Mouse (Mus musculus): ENCODE data around the gene Cdiptos.

The Cdiptos gene

DNA sequence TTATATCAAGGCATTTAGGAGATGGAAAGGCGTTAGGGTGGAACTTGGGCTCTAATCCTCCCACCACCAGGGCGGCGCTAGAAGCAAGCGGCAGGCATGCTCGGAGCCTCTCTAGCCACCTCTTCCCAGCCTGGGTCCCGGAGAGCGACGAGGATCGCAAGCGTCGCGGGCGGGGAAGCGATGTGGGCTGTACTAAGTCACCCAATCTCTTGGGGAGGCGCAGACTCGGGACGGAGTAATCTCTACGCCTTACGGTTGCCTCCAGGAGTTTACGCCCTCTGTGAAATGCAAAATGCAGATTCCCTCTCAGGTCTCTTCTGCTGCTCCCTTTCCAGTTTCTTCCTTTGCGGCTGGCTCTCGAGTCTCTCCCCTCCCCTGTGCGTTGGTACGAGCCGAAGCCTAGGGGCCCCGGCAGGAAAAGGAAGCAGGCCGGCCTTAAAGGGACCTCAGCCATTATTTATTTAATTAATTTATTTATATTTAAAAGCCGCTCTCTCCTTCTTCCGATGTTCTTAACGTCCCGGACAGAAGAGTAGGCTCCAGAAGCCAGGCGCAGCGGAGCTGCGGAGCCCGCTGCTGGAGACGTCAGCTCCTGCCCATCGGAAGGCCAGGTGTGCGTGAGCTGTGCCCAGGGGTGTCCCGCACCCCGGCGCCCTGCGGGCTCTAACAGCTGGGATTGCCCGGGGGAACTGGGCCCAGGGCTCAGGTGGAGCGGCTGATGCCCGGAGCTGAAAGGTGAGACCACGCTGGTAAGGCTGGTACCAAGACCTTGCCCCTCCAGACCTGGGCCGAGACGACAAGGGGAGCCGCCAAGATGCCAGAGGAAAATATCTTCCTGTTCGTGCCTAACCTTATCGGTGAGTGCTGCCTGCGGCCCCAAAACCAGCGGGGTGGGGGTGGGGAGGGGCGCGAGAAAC lies at the start of gene Cdiptos:
TSS of gene Cdiptos (minus strand) at position 149 of the 917 bp plus-strand sequence.
- peak; percentile 90 to 98 for DNase-seq (ENCODE audit: low spot score in 2 of 2)

DNA sequence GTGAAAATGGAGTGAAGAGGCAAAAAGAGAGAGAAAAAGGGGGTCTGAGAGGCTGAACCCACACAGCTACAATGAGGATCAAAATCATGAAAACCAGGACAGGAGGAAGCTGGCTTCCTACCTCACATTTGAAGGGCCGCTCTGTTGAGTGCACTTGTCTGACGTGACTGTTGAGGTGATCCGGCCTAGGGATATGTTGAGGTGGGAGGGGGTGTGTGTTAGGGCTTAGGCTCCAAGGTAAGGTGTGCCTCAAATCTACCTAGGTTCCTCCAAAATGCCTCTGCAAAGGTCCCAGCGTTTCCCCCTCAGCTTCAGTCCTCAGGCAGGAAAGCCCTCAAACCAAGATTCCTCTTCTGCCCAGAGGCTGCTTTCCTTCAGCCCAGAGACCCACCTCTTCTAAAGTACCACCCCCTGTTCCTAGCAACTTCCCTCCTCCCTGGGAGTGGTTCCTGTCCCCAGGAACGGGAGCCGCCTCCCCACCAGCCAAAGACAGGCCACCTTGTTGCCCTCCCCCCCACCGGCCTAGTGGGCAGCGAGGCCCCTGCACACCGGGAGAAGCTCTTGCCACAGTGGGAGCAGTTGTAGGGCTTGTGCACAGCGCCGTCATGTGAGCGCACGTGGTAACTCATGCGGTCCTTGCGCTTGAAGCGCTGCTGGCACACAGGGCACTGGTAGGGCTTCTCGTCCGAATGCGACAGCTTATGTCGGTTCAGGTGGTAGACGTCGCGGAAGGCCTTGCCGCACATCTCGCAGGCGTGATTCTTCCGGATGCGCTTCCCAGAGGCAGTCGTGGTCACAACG lies 49.1 kb upstream of the Cdiptos start:
- DNase-seq (ENCODE audit: low spot score in 2 of 2): peak; percentile 74 to 82

DNA sequence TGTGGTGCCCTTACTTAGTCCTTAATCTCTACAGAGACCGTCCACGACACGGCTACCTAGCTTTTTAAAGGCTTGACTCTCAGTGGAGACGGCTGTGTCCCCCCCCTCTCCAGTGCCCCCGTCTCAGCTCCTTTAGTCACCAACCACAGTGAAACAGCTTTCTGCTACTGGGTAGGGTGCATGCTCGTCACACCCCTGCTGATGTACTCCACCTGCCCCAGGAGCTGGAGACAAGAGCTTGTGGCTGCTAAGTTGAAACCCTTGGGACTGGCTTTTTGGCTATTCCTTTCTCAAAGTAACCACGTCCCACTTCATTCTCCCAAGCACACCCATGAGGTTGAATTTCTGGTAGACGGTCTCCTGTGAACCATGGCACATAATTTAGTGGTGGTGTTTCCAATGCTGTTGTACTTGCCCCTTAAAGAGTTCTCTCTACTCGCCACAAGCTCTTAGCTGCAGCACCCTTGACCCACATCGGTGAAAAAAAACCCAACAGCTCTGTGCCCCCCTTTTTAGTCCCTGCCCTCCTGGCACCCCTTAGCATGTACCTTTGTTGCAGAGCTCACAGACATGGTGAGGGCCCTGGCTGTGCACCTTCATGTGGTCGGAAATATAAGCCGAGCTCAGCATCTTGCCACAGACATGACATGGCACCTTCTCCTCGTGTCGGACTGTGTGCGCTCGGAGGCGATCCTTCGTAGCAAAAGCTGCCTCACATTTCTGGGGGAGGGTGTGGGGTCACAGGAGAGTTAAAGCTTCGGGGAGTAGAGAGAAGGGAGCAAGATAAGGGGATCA lies 48.2 kb upstream of the Cdiptos start:
- peak; percentile 64 to 76 for DNase-seq (ENCODE audit: low spot score in 2 of 2)

GRCm38 (mm10) chr7:127023272-127023691 lies 47.4 kb upstream of the Cdiptos start:
- DNase-seq (ENCODE audit: low spot score in 2 of 2): peak in 1 of 2 experiments; percentile 44

DNA sequence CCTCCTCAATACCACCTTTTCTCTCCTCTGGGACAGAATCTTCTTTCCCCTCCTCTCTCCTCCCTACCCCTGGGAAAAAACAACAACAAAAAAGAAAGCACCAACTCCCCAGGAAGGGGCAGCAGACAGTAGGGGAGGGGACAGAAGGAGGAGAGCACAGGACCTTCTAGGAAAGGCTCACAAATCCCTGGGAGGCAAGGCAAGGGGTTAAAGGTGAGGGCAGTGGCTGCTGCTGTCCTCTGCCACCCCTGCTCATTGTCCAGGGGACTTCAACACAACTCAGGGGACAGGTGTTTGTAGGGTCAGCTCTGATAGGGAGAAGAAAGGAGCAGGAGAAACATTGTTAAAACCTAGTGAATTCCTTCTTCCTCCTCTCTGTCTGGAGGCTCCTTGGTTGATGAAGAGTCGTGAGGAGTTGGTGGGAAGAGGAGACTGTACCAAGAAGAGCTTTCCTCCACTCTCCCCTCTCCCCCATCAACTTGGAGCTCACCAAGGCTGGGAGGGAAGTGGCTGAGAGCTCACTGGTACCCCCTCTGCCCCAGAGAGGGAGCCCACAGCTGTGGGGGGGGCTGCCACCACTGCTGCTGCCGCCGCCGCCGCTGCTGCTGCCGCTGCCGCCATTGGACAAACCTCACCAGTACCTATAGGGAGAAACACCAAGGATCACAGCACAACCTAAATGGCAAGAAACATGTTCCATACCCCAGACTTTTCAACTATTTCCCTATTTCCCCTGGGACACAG lies 46.8 kb upstream of the Cdiptos start:
- DNase-seq (ENCODE audit: low spot score in 2 of 2): no peak

DNA sequence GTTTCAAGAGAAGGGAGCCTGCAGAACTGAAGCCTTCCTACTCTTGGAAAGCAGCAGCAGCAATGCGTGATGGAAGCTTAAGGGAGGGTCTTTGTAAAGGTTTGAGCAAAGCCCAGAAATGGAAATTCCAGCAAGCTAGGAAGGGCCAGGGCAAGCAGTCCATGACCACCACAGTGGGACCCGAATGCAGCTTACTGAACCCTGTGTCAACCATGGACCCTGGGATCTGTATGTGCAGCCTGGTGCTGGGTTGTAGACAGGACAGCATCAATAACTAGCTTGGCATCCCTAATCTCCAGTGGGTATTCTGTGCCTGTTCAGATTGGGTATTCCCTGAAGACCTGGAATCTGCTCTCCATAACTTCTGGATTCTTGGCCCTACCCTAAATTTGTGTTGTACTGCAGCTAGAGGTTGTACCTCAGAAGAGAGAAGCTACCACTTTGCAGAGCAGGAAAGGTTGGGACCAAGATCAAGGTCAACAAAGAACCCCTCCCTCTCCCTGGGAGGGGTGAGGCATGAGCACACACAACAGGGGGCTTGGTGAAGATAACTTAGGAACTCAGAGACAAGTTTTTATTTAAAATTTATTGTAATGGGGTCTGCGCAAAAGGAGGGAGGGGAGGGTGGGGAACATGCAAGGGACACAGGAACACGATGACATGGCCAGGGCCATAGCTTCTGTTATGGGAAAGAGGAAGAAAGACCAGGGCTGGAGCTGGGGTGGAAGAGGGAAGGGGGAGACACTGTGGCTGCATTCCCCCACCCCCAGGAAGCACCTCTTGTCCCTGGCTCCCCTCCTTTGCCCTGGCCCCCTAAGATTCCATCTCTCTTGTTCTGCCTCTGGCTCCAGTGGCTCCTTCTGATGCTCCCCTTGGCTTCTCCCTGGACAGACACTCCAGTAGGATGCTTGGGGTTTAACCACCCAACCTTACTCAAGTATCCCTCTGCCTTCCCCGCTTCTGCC lies 45.9 kb upstream of the Cdiptos start:
- no peak for DNase-seq (ENCODE audit: low spot score in 2 of 2)

DNA sequence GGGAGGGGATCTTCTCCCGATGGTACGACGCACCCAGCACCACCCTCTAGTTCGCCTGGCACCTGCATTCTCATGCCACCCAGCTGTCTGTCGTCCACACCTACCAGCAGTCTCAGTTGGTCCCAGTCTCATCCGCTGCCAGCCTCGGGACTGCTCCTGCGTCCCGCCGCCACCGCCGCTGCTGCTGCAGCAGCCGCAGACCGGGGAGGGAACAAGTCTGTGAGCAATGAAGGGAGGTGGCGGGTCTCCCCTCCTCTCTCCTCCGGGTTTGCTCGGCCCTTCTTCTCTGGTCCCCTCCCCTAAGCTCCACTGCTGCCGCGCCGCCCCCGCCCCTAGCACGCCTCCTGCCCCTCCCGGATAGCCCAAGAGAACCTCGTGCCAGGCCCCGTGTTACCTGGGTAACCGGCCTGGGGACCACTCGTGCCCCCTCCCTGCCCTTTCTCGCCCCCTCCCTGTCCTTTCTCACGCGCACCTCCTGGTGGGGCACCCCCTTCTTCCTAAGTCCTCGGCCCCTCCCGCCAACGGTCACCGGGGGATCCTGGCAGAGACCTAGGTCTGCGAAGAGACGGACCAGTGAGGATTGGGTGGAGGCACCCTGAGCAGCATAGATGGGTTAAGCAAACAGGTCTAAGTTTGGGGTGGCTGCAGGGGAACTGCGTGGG lies 45.1 kb upstream of the Cdiptos start, which contains the start of the genes Gm42742 and Prrt2:
TSS of gene Gm42742 (minus strand) at position 197 of the 662 bp plus-strand sequence.
TSS of gene Prrt2 (minus strand) at position 311 of the 662 bp plus-strand sequence.
- DNase-seq (ENCODE audit: low spot score in 2 of 2): peak; percentile 70 to 72

DNA sequence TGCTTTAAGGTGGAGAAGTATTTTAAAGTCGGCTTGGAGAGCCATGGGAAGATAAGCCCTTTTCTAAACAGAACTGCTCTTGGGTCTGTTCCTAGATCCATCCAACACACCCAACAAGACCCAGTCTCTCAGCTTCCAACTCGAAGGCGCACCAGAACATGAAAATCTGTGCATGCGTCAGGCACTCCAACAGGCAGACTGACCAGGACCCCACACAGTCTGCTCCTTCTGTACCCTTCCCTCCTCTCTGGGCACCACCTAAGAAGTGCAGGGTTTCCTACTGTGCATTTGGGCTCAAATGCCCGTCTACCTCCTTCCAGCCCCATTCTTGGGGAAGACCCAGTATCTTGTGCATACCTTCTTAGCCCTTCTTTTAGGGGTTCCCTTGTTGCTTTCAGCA lies 44.6 kb upstream of the Cdiptos start:
- no peak for DNase-seq (ENCODE audit: low spot score in 2 of 2)

GRCm38 (mm10) chr7:127020031-127020430 lies 44.1 kb upstream of the Cdiptos start:
- no peak for DNase-seq (ENCODE audit: low spot score in 2 of 2)

- DNase-seq (ENCODE audit: low spot score in 2 of 2): no peak
Observed at GRCm38 (mm10) chr7:127019306-127019960, 43.5 kb upstream of the Cdiptos start.

GRCm38 (mm10) chr7:127018416-127019305 lies 42.8 kb upstream of the Cdiptos start:
- no peak for DNase-seq (ENCODE audit: low spot score in 2 of 2)

GRCm38 (mm10) chr7:127017950-127018345 lies 42.0 kb upstream of the Cdiptos start:
- no peak for DNase-seq (ENCODE audit: low spot score in 2 of 2)

DNA sequence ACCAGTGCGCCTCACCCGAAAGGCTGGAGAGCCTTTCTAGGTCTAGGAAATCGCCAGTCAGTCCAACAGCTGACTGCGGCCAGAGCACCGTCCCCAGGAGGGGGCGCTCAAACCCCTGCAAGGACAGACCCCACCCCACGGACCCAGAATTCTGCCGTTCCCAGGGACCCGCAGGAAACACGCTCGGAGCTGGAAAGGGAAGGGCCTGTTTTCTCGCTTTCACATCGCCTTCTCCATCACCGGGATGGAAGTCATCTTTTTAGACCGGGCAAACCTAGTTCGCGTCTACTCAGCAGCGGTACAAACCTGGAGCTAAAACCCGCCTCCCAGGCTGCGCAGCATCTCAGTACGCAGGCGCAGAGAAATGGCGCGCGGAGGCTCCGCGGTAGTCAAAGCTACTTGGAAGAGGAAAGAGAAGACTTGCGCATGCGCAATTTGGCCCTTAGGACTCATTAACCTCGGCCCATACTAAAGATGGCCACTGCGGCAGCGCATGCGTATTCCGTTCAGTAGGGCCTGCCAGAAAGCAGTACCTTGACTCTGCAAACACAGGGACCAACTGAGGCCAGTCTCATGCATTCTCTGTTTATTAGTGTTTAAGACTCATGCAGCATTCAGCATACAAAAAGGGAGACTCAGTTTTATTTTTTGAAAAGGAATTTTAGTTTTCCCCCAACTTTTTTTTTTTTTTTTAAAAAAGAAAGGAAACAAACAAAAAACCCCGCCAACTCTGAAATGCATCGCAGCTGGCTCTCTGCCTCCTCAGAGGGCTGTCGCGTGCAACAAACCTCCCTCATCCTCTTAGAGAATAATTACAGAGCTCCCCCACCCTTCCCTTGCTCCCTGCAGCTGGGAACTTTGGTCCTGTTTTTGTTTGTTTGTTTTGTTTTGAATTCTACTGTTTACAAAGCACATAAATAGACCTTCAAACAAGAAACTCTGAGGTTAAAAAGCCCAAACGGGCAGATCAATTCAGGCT lies 41.4 kb upstream of the Cdiptos start, which contains the start of gene Pagr1a:
TSS of gene Pagr1a (minus strand) at position 382 of the 979 bp plus-strand sequence.
- peak; percentile 97 for DNase-seq (ENCODE audit: low spot score in 2 of 2)

DNA sequence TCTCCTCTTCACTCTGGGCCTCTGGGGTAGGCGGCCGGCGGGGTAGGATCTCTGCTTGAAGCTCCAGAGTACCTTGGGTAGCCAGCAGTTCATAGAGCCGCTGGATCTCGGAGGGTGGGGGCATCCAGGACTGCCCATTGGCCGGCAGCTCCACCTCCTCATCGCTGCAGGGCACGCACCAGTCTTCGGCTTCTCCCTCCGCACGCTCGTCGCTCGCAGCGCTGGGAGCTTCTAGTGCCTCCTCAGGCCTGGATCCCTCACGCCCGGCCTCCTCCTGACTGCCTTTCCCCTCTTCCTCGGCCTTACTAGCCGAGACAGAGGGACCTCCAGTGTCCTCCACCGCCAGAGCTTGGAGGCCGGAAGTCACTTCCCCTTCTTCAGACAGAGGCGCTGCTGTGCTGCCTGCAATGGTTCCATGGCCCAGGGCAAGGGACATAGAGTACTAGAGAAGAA lies 40.6 kb upstream of the Cdiptos start:
- no peak for DNase-seq (ENCODE audit: low spot score in 2 of 2)

- no peak for DNase-seq (ENCODE audit: low spot score in 2 of 2)
Observed at GRCm38 (mm10) chr7:127016481-127016485, 40.4 kb upstream of the Cdiptos start, which contains the start of gene Pagr1b. TSS of gene Pagr1b (minus strand) at chr7:127016484.

GRCm38 (mm10) chr7:127016081-127016480 lies 40.2 kb upstream of the Cdiptos start:
- DNase-seq (ENCODE audit: low spot score in 2 of 2): peak in 1 of 2 experiments; percentile 25

- DNase-seq (ENCODE audit: low spot score in 2 of 2): no peak
Observed at GRCm38 (mm10) chr7:127014993-127015392, 39.1 kb upstream of the Cdiptos start.

All from thymus, postnatal 10 days (tissue).